Comparison of ENCODE assay signal across 27 mouse cellular contexts in the genomic region with DNA sequence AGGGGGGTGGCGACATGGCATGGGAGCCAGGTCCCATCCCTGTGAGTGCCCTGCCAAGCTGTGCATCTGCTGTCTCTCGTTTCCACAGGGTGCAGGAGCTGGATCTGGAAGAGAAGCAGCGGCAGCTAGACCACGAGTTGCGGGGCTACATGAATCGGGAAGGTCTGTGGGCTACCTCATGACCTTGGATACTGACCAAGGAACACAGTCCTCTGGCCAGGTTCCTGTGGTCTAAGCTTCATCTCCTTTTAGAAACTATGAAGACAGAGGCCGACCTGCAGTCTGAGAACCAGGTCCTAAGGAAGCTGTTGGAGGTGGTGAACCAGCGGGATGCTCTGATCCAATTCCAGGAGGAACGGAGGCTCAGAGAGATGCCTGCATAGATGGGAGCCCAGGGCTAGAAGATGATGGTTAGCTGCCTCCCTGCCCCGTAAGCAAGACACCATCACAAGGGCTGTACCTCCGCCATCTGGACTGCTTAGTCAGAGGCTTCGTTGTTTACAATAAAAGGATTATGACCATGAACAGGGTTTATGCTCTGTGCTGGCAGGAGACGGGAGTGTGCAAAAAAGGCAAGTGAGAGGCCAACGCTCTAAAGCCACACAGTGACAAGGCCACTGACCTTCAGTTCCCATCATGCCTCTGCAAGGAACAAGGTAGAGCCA. TPM values are rescaled to one million over a fixed set of nuclear protein-coding genes. Genes with fewer than 3 reads are reported as not detected.
DNase-seq lines count a peak whose midpoint lies in the region; ATAC-seq and TF ChIP-seq lines count a peak whose summit lies in the region.
"Had no signal": no experiment of that assay in that cellular context is flagged by ENCODE, and none has a peak within 500 bp of the region (broad histone marks: within the 10 kb centered on the region; RNA-seq: fewer than 3 reads in every experiment).

No protein-coding gene starts in this region.

- ATAC-seq in midbrain, postnatal 0 days (ENCODE audit: low FRiP score) = no peak
- ATAC-seq: forebrain, embryonic 15.5 days; hindbrain, postnatal 0 days; inflammation-experienced regulatory T-cells, adult 6 months; intestine, embryonic 16.5 days; Patski had no signal

- peak overlapping the region; percentile 28; the same call in 1 of the 2 replicates for H3K27ac ChIP-seq in midbrain, embryonic 10.5 days (replicated peaks)
- no peak overlapping the region for H3K27ac ChIP-seq in midbrain, postnatal 0 days (ENCODE audit: low read depth, low read length)
- H3K27ac ChIP-seq: forebrain, embryonic 15.5 days; heart, embryonic 15.5 days; hindbrain, embryonic 14.5 days had no signal

- TF ChIP-seq CTCF in midbrain, postnatal 0 days (IDR thresholded peaks at IDR 0.05) = no peak

- H3K4me3 ChIP-seq in midbrain, embryonic 10.5 days = no peak overlapping the region
- H3K4me3 ChIP-seq in midbrain, postnatal 0 days (ENCODE audit: low read depth, low read length) = no peak overlapping the region
- H3K4me3 ChIP-seq: forebrain, embryonic 15.5 days; heart, embryonic 12.5 days; heart, embryonic 15.5 days had no signal

- H3K36me3 ChIP-seq in midbrain, embryonic 10.5 days = peaks cover 70% of the 10 kb centered on the region
- peaks cover 19% of the 10 kb centered on the region; the same call in 1 of the 2 replicates for H3K36me3 ChIP-seq in midbrain, postnatal 0 days (ENCODE audit: insufficient read depth, low read length)

- DNase-seq in cerebellum, adult 9-11 months = peak; percentile 24
- DNase-seq in cerebellum, adult 9-10 months = no peak
- no peak for DNase-seq in midbrain, embryonic 10.5 days (ENCODE audit: low spot score)
- DNase-seq in midbrain, postnatal 0 days (ENCODE audit: low spot score) = no peak
- DNase-seq in 3134 (ENCODE audit: extremely low read depth, insufficient read length, low spot score) (peak; percentile 72), NIH3T3 (ENCODE audit: low read depth) (peak; percentile 52)
- DNase-seq in left cerebral cortex, adult 18-20 months (ENCODE audit: low spot score in 2 of 2) = no peak
- DNase-seq in embryo, embryonic 10.5 days (ENCODE audit: low spot score) = no peak
- DNase-seq: adrenal gland, postnatal 10 days; cerebellum, adult 18-20 months; cerebellum, postnatal 10 days; cerebellum, postnatal 36 days; gastrocnemius, postnatal 10 days; gastrocnemius, postnatal 36 days; heart, postnatal 14 days; heart, postnatal 4 days had no signal

- no peak overlapping the region for H3K4me2 ChIP-seq in midbrain, postnatal 0 days (ENCODE audit: low read depth, low read length, poor library complexity, severe bottlenecking)
- H3K4me2 ChIP-seq: forebrain, embryonic 15.5 days; heart, embryonic 12.5 days; heart, embryonic 15.5 days; hindbrain, embryonic 14.5 days had no signal

- H3K4me1 ChIP-seq in midbrain, embryonic 10.5 days = peaks cover 48% of the 10 kb centered on the region
- no peaks in the 10 kb centered on the region; the same call in none of the 2 replicates for H3K4me1 ChIP-seq in midbrain, postnatal 0 days (ENCODE audit: insufficient read depth, low read length)

- no peaks in the 10 kb centered on the region for H3K9me3 ChIP-seq in midbrain, embryonic 10.5 days (replicated peaks)
- no peaks in the 10 kb centered on the region for H3K9me3 ChIP-seq in midbrain, postnatal 0 days (ENCODE audit: low read length)
- H3K9me3 ChIP-seq: forebrain, embryonic 15.5 days; heart, embryonic 12.5 days; heart, embryonic 15.5 days had no signal

- H3K9ac ChIP-seq in midbrain, postnatal 0 days (replicated peaks; ENCODE audit: low read length, poor library complexity, severe bottlenecking) = no peak overlapping the region
- H3K9ac ChIP-seq: forebrain, embryonic 15.5 days; heart, embryonic 12.5 days; heart, embryonic 15.5 days; hindbrain, embryonic 14.5 days had no signal

- H3K27me3 ChIP-seq in midbrain, embryonic 10.5 days (ENCODE audit: low read depth, poor library complexity, severe bottlenecking) = 0 out of 2 replicates have a peak, but pooled peaks cover 7% of the 10 kb centered on the region
- no peaks in the 10 kb centered on the region for H3K27me3 ChIP-seq in midbrain, postnatal 0 days (ENCODE audit: insufficient read depth, low read length)
- H3K27me3 ChIP-seq: forebrain, embryonic 15.5 days; heart, embryonic 12.5 days; heart, embryonic 15.5 days; Patski had no signal

- WGBS in midbrain, embryonic 10.5 days = 80% methylated on average over 14 of the region's 14 CpGs
- 62% methylated on average over 14 of the region's 14 CpGs for WGBS in midbrain, postnatal 0 days

RNA-seq across cellular contexts. Expression of gene Smpd2, which starts 3.5 kb away (rescaled TPM):
- 68.7 and 72.2 TPM in 2 replicates for polyA plus RNA-seq in midbrain, embryonic 10.5 days (2016; fragmentation: Nextera tagmentation; extraction: Ambion mirVana)
- total RNA-seq in midbrain, postnatal 0 days (2014; rRNA removed) = 34.4 and 36.9 TPM in 2 replicates
- 43.5 and 44.0 TPM in 2 replicates for polyA plus RNA-seq in midbrain, postnatal 0 days (2015; fragmentation: Nextera tagmentation; extraction: Ambion mirVana)
- 10 to 100 TPM; 15.0 to 16.9 TPM for total RNA-seq in left cerebral cortex, adult 18-20 months (2021)

RNA-seq across cellular contexts. Expression of gene Ppil6, which starts 3.6 kb away (rescaled TPM):
- polyA plus RNA-seq in midbrain, embryonic 10.5 days (2016; fragmentation: Nextera tagmentation; extraction: Ambion mirVana) = 0.76 and 1.7 TPM in 2 replicates
- 1.8 and 2.3 TPM in 2 replicates for total RNA-seq in midbrain, postnatal 0 days (2014; rRNA removed)
- polyA plus RNA-seq in midbrain, postnatal 0 days (2015; fragmentation: Nextera tagmentation; extraction: Ambion mirVana) = 4.7 and 5.3 TPM in 2 replicates
- 1 to 10 TPM; 4.4 to 5.7 TPM for total RNA-seq in left cerebral cortex, adult 18-20 months (2021)
- total RNA-seq: ES-E14; gastrocnemius, adult 18-20 months; gastrocnemius, postnatal 10 days; gastrocnemius, postnatal 36 days; granulocyte monocyte progenitor cell, adult 5-6 weeks had no signal
- polyA plus RNA-seq: inflammation-experienced regulatory T-cells, adult 6 months had no signal

RNA-seq across cellular contexts. Expression of gene Mical1, which starts 10.5 kb away (rescaled TPM):
- polyA plus RNA-seq in midbrain, embryonic 10.5 days (2016; fragmentation: Nextera tagmentation; extraction: Ambion mirVana) = 49.1 and 53.7 TPM in 2 replicates
- total RNA-seq in midbrain, postnatal 0 days (2014; rRNA removed) = 24.1 and 24.6 TPM in 2 replicates
- 18.7 and 21.2 TPM in 2 replicates for polyA plus RNA-seq in midbrain, postnatal 0 days (2015; fragmentation: Nextera tagmentation; extraction: Ambion mirVana)
- 10 to 100 TPM; 25.1 to 25.5 TPM for total RNA-seq in left cerebral cortex, adult 18-20 months (2021)

RNA-seq across cellular contexts. Expression of gene Cd164, which starts 32.6 kb away (rescaled TPM):
- 98.5 and 108 TPM in 2 replicates for polyA plus RNA-seq in midbrain, embryonic 10.5 days (2016; fragmentation: Nextera tagmentation; extraction: Ambion mirVana)
- total RNA-seq in midbrain, postnatal 0 days (2014; rRNA removed) = 29.3 and 31.2 TPM in 2 replicates
- polyA plus RNA-seq in midbrain, postnatal 0 days (2015; fragmentation: Nextera tagmentation; extraction: Ambion mirVana) = 44.5 and 48.2 TPM in 2 replicates
- 10 to 100 TPM; 61.0 to 68.7 TPM for total RNA-seq in left cerebral cortex, adult 18-20 months (2021)

RNA-seq across cellular contexts. Expression of gene Zbtb24, which starts 36.5 kb away (rescaled TPM):
- 17.6 and 18.9 TPM in 2 replicates for polyA plus RNA-seq in midbrain, embryonic 10.5 days (2016; fragmentation: Nextera tagmentation; extraction: Ambion mirVana)
- total RNA-seq in midbrain, postnatal 0 days (2014; rRNA removed) = 17.2 and 22.3 TPM in 2 replicates
- 15.5 and 15.8 TPM in 2 replicates for polyA plus RNA-seq in midbrain, postnatal 0 days (2015; fragmentation: Nextera tagmentation; extraction: Ambion mirVana)
- 10 to 100 TPM; 19.1 to 19.8 TPM for total RNA-seq in left cerebral cortex, adult 18-20 months (2021)

Comparison
In these comparisons a context has a peak if more than half of its experiments do, and no peak if none do; other contexts are left out.
1. DNase-seq: peak in cerebellum, adult 9-11 months (single experiment), 3134 (single experiment) and NIH3T3 (single experiment); none in cerebellum, adult 9-10 months (single experiment), midbrain, embryonic 10.5 days (single experiment), midbrain, postnatal 0 days (single experiment), left cerebral cortex, adult 18-20 months (0 of 2) and embryo, embryonic 10.5 days (single experiment).